Mouse (Mus musculus) kidney, embryonic 15.5 days (tissue): Measurements from ENCODE around the gene Il4. TPM values are rescaled to one million over a fixed set of nuclear protein-coding genes. Genes with fewer than 3 reads are reported as not detected.

Experiments used
- ATAC-seq: fragments of 200-750 bp; cut with Nextera tagmentation; replicated peaks from 2 replicates; pipeline ENCODE4 v1.8.0; 2017; ENCODE audit warnings: moderate TSS enrichment; ENCODE audit not compliant: low FRiP score
- H3K27ac ChIP-seq: fragments of 300-500 bp; sonication (generic); 2 replicates; pipeline ENCODE4 v1.5.1; 2015; ENCODE audit warnings: mild to moderate bottlenecking, inconsistent platforms
- H3K27me3 ChIP-seq: fragments of 300-500 bp; sonication (generic); 2 replicates; pipeline ENCODE4 v1.6.1; 2015; ENCODE audit warnings: inconsistent platforms
- H3K36me3 ChIP-seq: fragments of 300-500 bp; sonication (generic); 2 replicates; pipeline ENCODE4 v1.6.1; 2015; ENCODE audit warnings: inconsistent platforms
- H3K4me1 ChIP-seq: fragments of 300-500 bp; sonication (generic); 2 replicates; pipeline ENCODE4 v1.6.1; 2015; ENCODE audit warnings: inconsistent platforms
- H3K4me2 ChIP-seq: fragments of 300-500 bp; sonication (generic); 2 replicates; pipeline ENCODE4 v1.6.1; 2015; ENCODE audit warnings: moderate library complexity, mild to moderate bottlenecking, inconsistent platforms
- H3K4me3 ChIP-seq: fragments of 300-500 bp; sonication (generic); replicated peaks from 2 replicates; pipeline ENCODE4 v1.5.1; 2015; ENCODE audit warnings: mild to moderate bottlenecking, inconsistent platforms
- H3K9ac ChIP-seq: fragments of 300-500 bp; sonication (generic); 2 replicates; pipeline ENCODE4 v1.6.1; 2015; ENCODE audit warnings: mild to moderate bottlenecking, inconsistent platforms
- H3K9me3 ChIP-seq: fragments of 300-500 bp; sonication (generic); replicated peaks from 2 replicates; pipeline ENCODE4 v1.6.1; 2016; ENCODE audit warnings: inconsistent platforms
- WGBS: fragments of 180-500 bp; shearing (Covaris S2); methylation state at CpG from one replicate; pipeline ENCODE4 v1.1.7; 2015; ENCODE audit warnings: mixed read lengths; 5-methylcytosine and 5-hydroxymethylcytosine counted together
- polyA plus RNA-seq: library from polyadenylated mRNA; unstranded; fragments of >200 nt; fragmentation: Nextera tagmentation; extraction: Ambion mirVana; gene quantifications from 2 replicates; pipeline ENCODE4 v1.2.1, GENCODE M21; 2015

The Il4 gene
- 1.2 and 1.3 TPM in 2 replicates for polyA plus RNA-seq

DNA sequence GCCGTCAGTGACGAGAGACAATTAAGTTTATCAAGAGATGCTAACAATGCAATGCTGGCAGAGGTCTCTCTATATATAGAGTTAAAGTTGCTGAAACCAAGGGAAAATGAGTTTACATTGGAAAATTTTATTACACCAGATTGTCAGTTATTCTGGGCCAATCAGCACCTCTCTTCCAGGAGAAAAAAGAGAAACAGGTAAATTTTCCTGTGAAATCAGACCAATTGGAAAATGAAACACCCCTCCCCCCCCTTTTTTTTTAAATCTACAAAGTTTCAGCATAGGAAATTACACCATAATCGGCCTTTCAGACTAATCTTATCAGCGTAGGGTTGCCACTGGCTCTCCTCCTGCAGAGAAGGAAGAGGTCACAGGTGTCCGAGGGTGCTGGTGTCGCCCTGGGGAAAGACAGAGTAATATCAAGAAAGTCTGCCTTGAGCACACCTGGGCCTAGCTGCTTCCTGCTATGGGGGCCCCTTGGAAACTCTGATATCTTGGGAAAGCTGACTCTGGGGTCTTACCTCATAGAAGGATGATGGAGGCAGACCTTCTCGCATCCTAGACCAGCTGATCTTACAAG lies at the start of gene Il4:
Gene Il4 (minus strand): TSS at position 51 of the 580 bp plus-strand sequence.
- no peak within 1 kb of the TSS for H3K27ac ChIP-seq
- no peaks in the 10 kb centered on the region for H3K36me3 ChIP-seq
- H3K9me3 ChIP-seq = no peaks in the 10 kb centered on the region
- H3K4me2 ChIP-seq = no peak within 1 kb of the TSS
- 82% methylated on average over 7 of the region's 7 CpGs for WGBS
- H3K4me1 ChIP-seq = no peaks in the 10 kb centered on the region
- H3K27me3 ChIP-seq = no peaks in the 10 kb centered on the region
- no peak within 1 kb of the TSS for H3K4me3 ChIP-seq
- no peak for ATAC-seq
- H3K9ac ChIP-seq = no peak within 1 kb of the TSS

DNA sequence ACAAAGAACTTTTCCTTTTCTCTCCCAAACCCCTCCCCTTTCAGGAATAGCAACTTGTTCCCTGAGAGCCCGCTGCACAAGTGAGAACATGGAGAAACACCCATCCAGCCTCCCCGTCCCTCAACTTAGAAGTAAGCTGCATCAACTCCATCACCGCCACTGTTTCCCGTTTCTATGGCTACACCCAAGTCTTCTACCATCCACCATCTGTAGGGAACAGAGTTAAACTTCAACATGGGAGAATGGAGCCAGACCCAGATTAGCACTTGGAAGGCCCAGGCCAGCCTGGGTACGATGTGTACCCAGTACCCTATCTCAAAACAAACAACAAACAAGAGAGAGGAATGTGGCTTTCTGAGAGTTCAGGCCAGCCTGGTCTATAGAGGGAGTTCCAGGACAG lies 45.6 kb upstream of the Il4 start:
- no peak for ATAC-seq
- WGBS = 89% methylated on average over 5 of the region's 5 CpGs
- no peak overlapping the region for H3K4me2 ChIP-seq
- H3K9me3 ChIP-seq = no peaks in the 10 kb centered on the region
- H3K27me3 ChIP-seq = no peaks in the 10 kb centered on the region
- peaks cover 3% of the 10 kb centered on the region; the same call in 1 of the 2 replicates for H3K4me1 ChIP-seq
- H3K36me3 ChIP-seq = peaks cover 37% of the 10 kb centered on the region
- no peak overlapping the region for H3K4me3 ChIP-seq
- no peak overlapping the region for H3K27ac ChIP-seq
- no peak overlapping the region for H3K9ac ChIP-seq

DNA sequence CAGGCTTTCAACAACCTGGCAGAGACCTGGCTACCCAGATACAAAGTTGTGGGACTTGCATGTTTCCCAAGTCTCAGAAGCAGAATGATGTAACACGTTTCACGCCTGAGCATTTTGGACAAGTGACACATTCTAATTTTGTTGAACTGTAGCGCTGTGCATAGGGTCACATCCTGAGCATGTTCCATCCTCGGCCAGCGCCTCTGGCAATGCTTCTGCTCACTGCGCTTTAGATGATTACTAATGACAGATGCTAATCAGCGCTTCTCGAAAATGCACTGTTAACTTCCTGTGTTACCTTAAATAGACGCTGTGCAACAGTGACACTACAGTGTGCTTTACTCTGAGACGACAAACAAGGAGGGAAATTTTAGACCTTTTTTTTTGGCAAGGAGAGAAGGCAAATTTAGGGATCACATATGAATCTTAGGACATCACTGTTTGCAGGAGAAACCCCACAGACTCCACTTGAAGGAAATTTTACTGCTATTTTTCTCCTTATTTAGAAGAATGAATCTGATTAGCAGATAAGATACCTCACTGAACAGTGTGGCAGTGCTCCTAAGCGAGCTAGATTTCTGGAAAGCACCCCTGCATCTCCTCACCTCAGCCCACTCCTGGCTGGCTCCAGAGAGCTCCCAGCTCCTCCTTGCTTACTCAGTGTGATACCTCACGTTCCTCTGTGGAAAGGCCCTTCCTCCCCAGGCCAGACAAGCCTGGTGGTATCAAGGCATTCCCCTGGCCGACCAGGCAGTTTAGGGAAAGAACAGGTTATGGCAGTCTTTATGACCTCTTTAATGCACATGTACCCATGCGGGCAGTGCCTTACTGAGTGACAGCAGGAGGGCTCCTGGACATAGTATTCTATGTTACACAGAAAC lies 44.6 kb upstream of the Il4 start:
- peaks cover 28% of the 10 kb centered on the region for H3K36me3 ChIP-seq
- H3K4me2 ChIP-seq = no peak overlapping the region
- WGBS = 66% methylated on average over 14 of the region's 14 CpGs
- peaks cover 3% of the 10 kb centered on the region; the same call in 1 of the 2 replicates for H3K4me1 ChIP-seq
- no peaks in the 10 kb centered on the region for H3K27me3 ChIP-seq
- H3K27ac ChIP-seq = no peak overlapping the region
- no peaks in the 10 kb centered on the region for H3K9me3 ChIP-seq
- no peak overlapping the region for H3K4me3 ChIP-seq
- ATAC-seq = no peak
- H3K9ac ChIP-seq = no peak overlapping the region

DNA sequence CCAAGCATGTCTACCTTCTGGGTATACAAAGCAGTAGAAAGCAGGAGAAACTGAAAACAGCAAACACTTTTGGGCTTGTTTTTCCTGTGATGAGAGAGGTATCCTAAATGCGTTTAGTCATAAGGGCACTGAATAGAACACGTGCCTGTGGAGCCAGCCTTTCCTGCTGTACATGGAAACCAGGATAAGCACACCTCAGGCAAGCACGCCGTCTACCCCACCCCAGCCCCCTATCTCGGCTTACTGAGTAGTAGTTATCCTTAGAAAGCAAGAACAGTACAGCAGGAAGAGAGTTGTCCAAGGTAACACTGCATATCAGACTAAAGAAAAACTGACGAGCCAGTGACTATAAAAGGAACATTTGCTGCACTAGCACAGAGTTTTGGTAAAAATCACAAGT lies 39.4 kb upstream of the Il4 start:
- H3K27me3 ChIP-seq = no peaks in the 10 kb centered on the region
- WGBS = 89% methylated on average over 6 of the region's 6 CpGs
- ATAC-seq = no peak
- H3K27ac ChIP-seq = no peak overlapping the region
- no peaks in the 10 kb centered on the region for H3K9me3 ChIP-seq
- no peak overlapping the region for H3K4me2 ChIP-seq
- no peak overlapping the region for H3K4me3 ChIP-seq
- H3K36me3 ChIP-seq = peaks cover 22% of the 10 kb centered on the region; the same call in 1 of the 2 replicates
- H3K9ac ChIP-seq = no peak overlapping the region
- H3K4me1 ChIP-seq = no peaks in the 10 kb centered on the region

DNA sequence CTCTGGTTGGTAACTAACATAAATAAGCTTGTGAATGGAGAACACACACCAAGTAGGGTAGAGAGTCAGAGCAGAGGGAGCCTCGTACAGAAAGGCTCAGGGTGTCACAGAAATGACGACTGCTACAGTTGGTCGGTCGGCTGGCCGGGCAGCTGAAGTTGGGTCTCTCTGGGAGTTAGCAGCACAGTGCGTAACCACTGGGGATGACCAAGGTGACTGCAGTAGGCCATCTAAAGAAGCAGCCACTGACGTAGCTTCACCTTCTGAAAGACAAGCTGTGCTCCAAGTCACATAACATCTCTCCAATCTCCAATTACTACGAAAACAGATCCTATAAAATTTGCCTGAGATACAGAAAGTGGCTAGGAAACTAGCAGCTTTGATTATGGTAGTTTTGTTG lies 38.9 kb upstream of the Il4 start:
- Histone ChIP-seq H3K9ac (no peak overlapping the region), H3K27ac (no peak overlapping the region), H3K27me3 (no peaks in the 10 kb centered on the region), H3K4me3 (no peak overlapping the region), H3K9me3 (no peaks in the 10 kb centered on the region), H3K4me1 (no peaks in the 10 kb centered on the region), H3K36me3 (peaks cover 26% of the 10 kb centered on the region), H3K4me2 (no peak overlapping the region)
- 68% methylated on average over 8 of the region's 8 CpGs for WGBS
- ATAC-seq = no peak

DNA sequence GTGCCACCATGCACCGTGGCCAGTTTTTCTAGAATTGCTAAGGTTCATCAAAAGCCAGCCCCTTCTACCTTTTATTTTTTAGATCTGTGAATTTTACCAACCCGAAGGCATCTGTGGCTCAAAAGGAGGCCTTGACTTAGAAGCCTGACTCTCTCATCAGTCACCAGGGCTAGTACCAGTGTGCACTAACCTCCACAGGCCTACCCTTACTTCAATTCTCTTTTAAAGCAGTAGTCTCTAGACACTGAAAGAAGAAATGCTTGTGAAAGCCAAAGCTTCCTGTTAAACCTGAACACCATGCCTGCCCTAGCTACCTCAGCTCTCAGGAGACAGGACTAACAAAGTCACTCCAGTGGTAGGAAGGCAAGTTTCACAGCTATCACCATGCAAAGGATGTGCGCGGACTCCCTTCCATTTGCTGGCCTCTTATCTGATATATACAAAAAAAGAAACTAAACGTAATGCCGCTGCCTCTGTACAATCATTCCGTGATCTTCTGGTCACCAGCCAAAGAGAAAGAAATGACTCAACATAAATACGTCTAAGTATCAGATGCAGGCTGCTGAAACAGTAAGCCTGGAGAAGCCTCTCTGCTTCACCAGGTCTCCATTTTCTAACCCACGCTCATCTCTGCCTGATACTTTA lies 38.2 kb upstream of the Il4 start:
- Histone ChIP-seq H3K9me3 (no peaks in the 10 kb centered on the region), H3K27ac (no peak overlapping the region), H3K4me1 (no peaks in the 10 kb centered on the region), H3K9ac (no peak overlapping the region), H3K4me2 (no peak overlapping the region), H3K27me3 (no peaks in the 10 kb centered on the region), H3K4me3 (no peak overlapping the region), H3K36me3 (peaks cover 33% of the 10 kb centered on the region)
- 82% methylated on average over 9 of the region's 9 CpGs for WGBS
- no peak for ATAC-seq

DNA sequence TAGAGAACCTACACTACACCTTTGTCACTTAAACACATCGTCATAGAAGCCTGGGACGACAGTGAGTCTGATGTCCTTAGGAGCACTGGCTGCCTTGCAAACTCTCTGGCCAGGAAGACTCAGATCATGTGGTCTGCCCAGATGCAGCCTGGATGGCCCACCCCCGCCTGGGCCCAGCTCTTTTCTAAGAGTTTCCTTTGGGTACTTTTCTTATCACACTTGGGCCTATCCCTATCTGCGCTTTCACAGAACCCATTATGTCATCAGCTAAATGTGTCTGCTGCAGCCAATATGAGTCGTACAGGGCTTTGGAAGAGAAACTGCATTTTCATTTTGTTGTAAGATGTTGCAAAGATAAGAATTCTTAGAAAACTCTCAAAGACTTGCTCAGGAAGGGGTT lies 36.6 kb upstream of the Il4 start:
- H3K36me3 ChIP-seq = peaks cover 50% of the 10 kb centered on the region
- H3K9me3 ChIP-seq = no peaks in the 10 kb centered on the region
- no peak overlapping the region for H3K4me2 ChIP-seq
- no peak for ATAC-seq
- 77% methylated on average over 5 of the region's 5 CpGs for WGBS
- no peak overlapping the region for H3K4me3 ChIP-seq
- H3K27me3 ChIP-seq = no peaks in the 10 kb centered on the region
- H3K27ac ChIP-seq = no peak overlapping the region
- H3K9ac ChIP-seq = no peak overlapping the region
- H3K4me1 ChIP-seq = no peaks in the 10 kb centered on the region

DNA sequence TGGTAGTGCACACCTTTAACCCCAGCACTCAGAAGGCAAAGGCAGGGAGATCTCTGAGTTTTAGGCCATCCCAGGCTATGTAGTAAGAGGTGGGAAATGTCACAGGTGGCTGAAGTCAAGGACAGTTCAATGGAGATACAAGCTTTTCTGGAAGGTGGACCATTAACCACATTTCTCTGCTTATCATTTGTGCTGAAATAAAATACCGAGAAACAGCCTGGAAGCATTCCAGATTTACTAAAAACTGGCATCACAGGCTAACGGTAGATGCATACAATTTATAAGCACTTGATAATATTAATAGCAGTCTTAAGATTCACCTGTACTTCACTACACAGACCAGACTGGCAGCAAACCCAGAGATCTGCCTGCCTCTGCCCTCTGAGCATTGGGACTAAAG lies 34.0 kb upstream of the Il4 start:
- Histone ChIP-seq H3K27me3 (no peaks in the 10 kb centered on the region), H3K9me3 (no peaks in the 10 kb centered on the region), H3K4me2 (no peak overlapping the region), H3K36me3 (peaks cover 62% of the 10 kb centered on the region), H3K9ac (no peak overlapping the region), H3K27ac (no peak overlapping the region), H3K4me3 (no peak overlapping the region), H3K4me1 (no peaks in the 10 kb centered on the region)
- WGBS = 95% methylated on average over 2 of the region's 2 CpGs
- ATAC-seq = no peak

DNA sequence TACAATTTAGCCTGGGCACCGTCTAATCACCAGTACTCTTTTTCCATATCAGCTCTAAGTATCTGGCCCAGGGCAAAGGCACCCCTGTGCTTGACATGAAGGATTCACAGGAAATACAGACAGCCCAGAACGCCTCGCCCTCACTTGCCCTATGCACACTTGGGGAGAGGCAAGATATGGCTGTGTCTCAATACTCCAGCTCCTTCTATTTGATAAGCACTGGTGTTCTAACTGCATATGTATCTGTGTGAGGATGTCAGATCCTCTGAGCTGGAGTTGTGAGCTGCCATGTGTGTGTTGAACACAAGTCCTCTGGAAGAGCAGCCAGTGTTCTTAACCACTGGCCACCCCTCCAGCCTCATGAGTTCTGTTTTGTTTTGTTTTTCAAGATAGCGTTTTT lies 33.0 kb upstream of the Il4 start:
- Histone ChIP-seq H3K36me3 (peaks cover 62% of the 10 kb centered on the region), H3K4me2 (no peak overlapping the region), H3K4me1 (no peaks in the 10 kb centered on the region), H3K27ac (no peak overlapping the region), H3K9me3 (no peaks in the 10 kb centered on the region), H3K27me3 (no peaks in the 10 kb centered on the region), H3K9ac (no peak overlapping the region), H3K4me3 (no peak overlapping the region)
- ATAC-seq = no peak
- WGBS = 80% methylated on average over 4 of the region's 4 CpGs

DNA sequence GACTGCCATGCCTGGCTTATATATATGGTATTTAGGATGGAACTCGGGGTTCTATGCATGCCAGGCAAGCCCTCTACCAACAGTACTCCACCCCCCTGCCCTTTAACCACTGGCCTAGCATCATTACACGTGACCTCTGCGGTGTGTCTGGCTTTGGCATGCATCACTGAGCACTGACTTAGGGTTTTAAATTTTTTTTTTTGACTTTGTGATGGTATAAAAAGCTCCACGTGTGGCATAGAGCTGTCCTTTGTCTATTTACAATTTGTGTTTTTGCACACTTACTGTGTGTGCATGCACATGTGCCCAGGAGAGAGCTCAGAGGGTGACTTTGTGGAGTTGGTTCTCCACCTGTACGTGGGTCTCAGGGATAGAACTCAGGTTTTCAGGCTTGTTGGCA lies 25.5 kb upstream of the Il4 start:
- peaks cover 4% of the 10 kb centered on the region; the same call in 1 of the 2 replicates for H3K27me3 ChIP-seq
- no peak overlapping the region for H3K27ac ChIP-seq
- no peak for ATAC-seq
- no peak overlapping the region for H3K9ac ChIP-seq
- no peaks in the 10 kb centered on the region; the same call in 1 of the 2 replicates for H3K4me1 ChIP-seq
- peaks cover 5% of the 10 kb centered on the region; the same call in 1 of the 2 replicates for H3K36me3 ChIP-seq
- no peak overlapping the region for H3K4me3 ChIP-seq
- no peak overlapping the region for H3K4me2 ChIP-seq
- no peaks in the 10 kb centered on the region for H3K9me3 ChIP-seq
- WGBS = 54% methylated on average over 5 of the region's 5 CpGs

DNA sequence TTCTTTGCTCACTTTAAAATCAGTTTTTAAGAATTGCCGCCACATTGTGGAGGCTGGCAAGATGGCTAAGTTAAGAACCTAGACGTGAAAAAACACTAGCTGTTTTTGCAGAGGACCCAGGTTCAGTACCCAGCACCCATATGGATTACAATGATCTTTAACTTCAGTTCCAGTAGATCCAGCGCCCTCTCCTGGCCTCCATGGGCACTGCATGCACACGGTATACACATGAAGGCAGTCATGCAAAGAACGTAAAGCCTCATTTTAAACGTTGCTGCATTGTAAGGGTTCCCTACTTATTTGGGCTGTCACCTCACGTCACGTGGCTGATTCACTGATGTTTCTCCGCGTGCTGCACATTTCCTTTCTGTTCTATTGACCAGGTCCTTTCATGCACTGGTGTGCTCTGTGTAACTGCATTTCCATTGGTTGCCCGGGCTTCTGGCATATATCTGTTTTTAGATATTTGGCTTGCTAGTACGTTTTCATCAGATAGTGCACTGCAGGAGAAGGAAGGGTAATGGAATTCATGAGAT lies 24.3 kb upstream of the Il4 start:
- Histone ChIP-seq H3K4me3 (no peak overlapping the region), H3K27me3 (peaks cover 5% of the 10 kb centered on the region), H3K9ac (no peak overlapping the region), H3K4me1 (no peaks in the 10 kb centered on the region; the same call in 1 of the 2 replicates), H3K36me3 (no peaks in the 10 kb centered on the region), H3K9me3 (no peaks in the 10 kb centered on the region), H3K4me2 (no peak overlapping the region), H3K27ac (no peak overlapping the region)
- WGBS = 78% methylated on average over 12 of the region's 12 CpGs
- ATAC-seq = no peak

DNA sequence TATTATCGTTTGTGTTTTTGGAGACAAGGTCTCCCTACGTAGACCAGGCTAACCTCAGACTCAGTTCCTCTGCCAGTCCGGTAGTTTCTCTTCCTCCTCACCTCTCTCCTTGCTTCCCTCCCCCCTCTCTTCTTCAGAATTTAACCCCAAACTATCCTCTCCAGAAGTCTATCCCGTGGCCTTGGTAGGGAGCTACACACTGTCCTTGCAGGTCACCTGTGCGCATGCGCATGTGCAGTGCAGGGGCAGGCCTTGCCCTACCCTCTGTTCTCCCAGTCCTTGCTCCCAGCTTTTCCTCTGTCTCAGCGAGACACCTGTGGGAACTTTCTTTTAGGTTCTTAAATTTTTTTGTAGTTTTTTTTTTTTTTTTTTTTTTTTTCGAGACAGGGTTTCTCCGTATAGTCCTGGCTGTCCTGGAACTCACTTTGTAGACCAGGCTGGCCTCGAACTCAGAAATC lies 19.4 kb upstream of the Il4 start:
- WGBS = 82% methylated on average over 10 of the region's 10 CpGs

More for the DNA sequence above, 19.4 kb upstream of the Il4 start:
- no peak overlapping the region for H3K27ac ChIP-seq
- H3K4me3 ChIP-seq = no peak overlapping the region
- no peaks in the 10 kb centered on the region for H3K9me3 ChIP-seq
- H3K4me1 ChIP-seq = peaks cover 18% of the 10 kb centered on the region
- H3K36me3 ChIP-seq = no peaks in the 10 kb centered on the region
- no peak overlapping the region; the same call in 1 of the 2 replicates for H3K4me2 ChIP-seq
- peaks cover 35% of the 10 kb centered on the region for H3K27me3 ChIP-seq
- ATAC-seq = no peak
- no peak overlapping the region for H3K9ac ChIP-seq
